Mouse (Mus musculus) bone marrow macrophage, adult 2 months (primary cell): ENCODE data around the gene Fads2. TPM values are rescaled to one million over a fixed set of nuclear protein-coding genes. Genes with fewer than 3 reads are reported as not detected.

ENCODE experiments used
- H3K27ac ChIP-seq: 2 replicates; pipeline ENCODE4 v1.5.1; 2012; ENCODE audit warnings: low read depth, low read length; ENCODE audit not compliant: insufficient read depth
- H3K4me1 ChIP-seq: 2 replicates; pipeline ENCODE4 v1.6.1; 2012; ENCODE audit warnings: low read length; ENCODE audit not compliant: control insufficient read depth, insufficient read depth
- H3K4me3 ChIP-seq: 2 replicates; pipeline ENCODE4 v1.5.1; 2012; ENCODE audit warnings: mild to moderate bottlenecking, low read length, moderate library complexity; ENCODE audit not compliant: insufficient read depth
- CTCF ChIP-seq: IDR thresholded peaks from 2 replicates; pipeline ENCODE4 v1.5.1; 2012; ENCODE audit warnings: low read depth, mild to moderate bottlenecking, low read length, moderate library complexity
- POLR2A ChIP-seq: IDR thresholded peaks from 2 replicates; pipeline ENCODE4 v1.6.1; 2012; ENCODE audit warnings: mild to moderate bottlenecking, low read depth, low read length, borderline replicate concordance
- polyA plus RNA-seq: library from polyadenylated mRNA; stranded (reverse); fragments of >200 nt; gene quantifications from 2 replicates; pipeline ENCODE4 v1.2.4, GENCODE M21; 2012; ENCODE audit not compliant: missing spikeins, insufficient read depth, insufficient read length

The Fads2 gene
- polyA plus RNA-seq, 1 experiment: 10.8 TPM

GRCm38 (mm10) chr19:10105034-10105493, 3.5 kb upstream of the Fads2 start:
- TF ChIP-seq POLR2A (no peak), CTCF (no peak)
- H3K4me3 ChIP-seq: no peak overlapping the region
- peaks cover 22% of the 10 kb centered on the region for H3K4me1 ChIP-seq
- H3K27ac ChIP-seq: no peak overlapping the region

- H3K4me3 ChIP-seq: no peak overlapping the region
- TF ChIP-seq CTCF: no peak
- TF ChIP-seq POLR2A: no peak
- peaks cover 28% of the 10 kb centered on the region for H3K4me1 ChIP-seq
- no peak overlapping the region for H3K27ac ChIP-seq
Observed at GRCm38 (mm10) chr19:10104234-10104633, 2.7 kb upstream of the Fads2 start.

GRCm38 (mm10) chr19:10102054-10102700, 631 bp upstream of the Fads2 start:
- Histone ChIP-seq H3K4me1 (peaks cover 28% of the 10 kb centered on the region), H3K4me3 (peak overlapping the region; percentile 79), H3K27ac (peak overlapping the region; percentile 62)
- TF ChIP-seq POLR2A: no peak
- no peak for TF ChIP-seq CTCF

- TF ChIP-seq POLR2A (no peak), CTCF (peak; percentile 49)
- Histone ChIP-seq H3K27ac (peak overlapping the region; percentile 53), H3K4me3 (peak overlapping the region; percentile 79), H3K4me1 (peaks cover 25% of the 10 kb centered on the region)
Observed at GRCm38 (mm10) chr19:10100631-10101071, 895 bp downstream of the Fads2 start.

GRCm38 (mm10) chr19:10097826-10098225, 3.7 kb downstream of the Fads2 start:
- H3K27ac ChIP-seq: no peak overlapping the region
- no peak overlapping the region for H3K4me3 ChIP-seq
- TF ChIP-seq POLR2A: no peak
- TF ChIP-seq CTCF: no peak
- peaks cover 17% of the 10 kb centered on the region for H3K4me1 ChIP-seq

GRCm38 (mm10) chr19:10096371-10096876, 5.1 kb downstream of the Fads2 start:
- peaks cover 14% of the 10 kb centered on the region for H3K4me1 ChIP-seq
- H3K4me3 ChIP-seq: no peak overlapping the region
- TF ChIP-seq POLR2A: no peak
- TF ChIP-seq CTCF: no peak
- H3K27ac ChIP-seq: no peak overlapping the region

GRCm38 (mm10) chr19:10094695-10095094, 6.9 kb downstream of the Fads2 start:
- Histone ChIP-seq H3K4me1 (peaks cover 7% of the 10 kb centered on the region), H3K27ac (no peak overlapping the region), H3K4me3 (no peak overlapping the region)
- no peak for TF ChIP-seq POLR2A
- TF ChIP-seq CTCF: no peak

GRCm38 (mm10) chr19:10093829-10094228, 7.7 kb downstream of the Fads2 start:
- Histone ChIP-seq H3K27ac (no peak overlapping the region), H3K4me3 (no peak overlapping the region), H3K4me1 (peaks cover 3% of the 10 kb centered on the region; the same call in 1 of the 2 replicates)
- no peak for TF ChIP-seq CTCF
- no peak for TF ChIP-seq POLR2A

- Histone ChIP-seq H3K4me1 (no peaks in the 10 kb centered on the region), H3K4me3 (no peak overlapping the region), H3K27ac (no peak overlapping the region)
- TF ChIP-seq CTCF: no peak
- no peak for TF ChIP-seq POLR2A
Observed at GRCm38 (mm10) chr19:10086976-10087375, 14.6 kb downstream of the Fads2 start.

- Histone ChIP-seq H3K4me3 (no peak overlapping the region), H3K27ac (no peak overlapping the region), H3K4me1 (no peaks in the 10 kb centered on the region)
- TF ChIP-seq POLR2A (no peak), CTCF (no peak)
Observed at GRCm38 (mm10) chr19:10085454-10085853, 16.1 kb downstream of the Fads2 start.
